Mouse (Mus musculus) MEL (cell line): ENCODE results near the gene Gm1123. TPM values are rescaled to one million over a fixed set of nuclear protein-coding genes. Genes with fewer than 3 reads are reported as not detected.

Experiments
- DNase-seq: peaks from one replicate; pipeline ENCODE4 v3.0.0; 2011; ENCODE audit warnings: low read depth, low spot score
- H3K27ac ChIP-seq: 2 replicates; pipeline ENCODE4 v1.5.1; 2012; ENCODE audit warnings: low read depth, mild to moderate bottlenecking, control low read depth, low read length, moderate library complexity; ENCODE audit not compliant: control insufficient read depth
- H3K27me3 ChIP-seq, 2 experiments: fragments of 150-350 bp in 1 of 2; sonication (generic) in 1 of 2; 2 replicates each; pipeline ENCODE4 v1.6.1; 2012; ENCODE audit warnings: low read length in 2 of 2, mild to moderate bottlenecking in 2 of 2, improper control_type of control experiment in 1 of 2, moderate library complexity in 1 of 2; ENCODE audit not compliant: insufficient read depth in 2 of 2, control insufficient read depth in 1 of 2
- H3K36me3 ChIP-seq, 2 experiments: 2 replicates each; pipeline ENCODE4 v1.6.1; 2012 to 2014; ENCODE audit warnings: low read length in 2 of 2, improper control_type of control experiment in 1 of 2, inconsistent platforms in 1 of 2, mild to moderate bottlenecking in 1 of 2; ENCODE audit not compliant: insufficient read depth in 2 of 2, control insufficient read depth in 1 of 2
- H3K4me1 ChIP-seq, 2 experiments: fragments of 150-350 bp in 1 of 2; sonication (generic) in 1 of 2; 2 replicates each; pipeline ENCODE4 v1.6.1; 2012; ENCODE audit warnings: low read length in 2 of 2, improper control_type of control experiment in 1 of 2, mild to moderate bottlenecking in 1 of 2; ENCODE audit not compliant: insufficient read depth in 2 of 2, control insufficient read depth in 1 of 2
- H3K4me3 ChIP-seq, 2 experiments: fragments of 150-350 bp in 1 of 2; sonication (generic) in 1 of 2; 2 replicates each; pipeline ENCODE4 v1.5.1; 2012; ENCODE audit warnings: low read depth in 2 of 2, low read length in 2 of 2, mild to moderate bottlenecking in 2 of 2, moderate library complexity in 2 of 2, control low read depth in 1 of 2, improper control_type of control experiment in 1 of 2; ENCODE audit not compliant: control insufficient read depth in 1 of 2, insufficient read depth in 1 of 2
- H3K79me2 ChIP-seq: 2 replicates; pipeline ENCODE4 v1.6.1; 2012; ENCODE audit warnings: mild to moderate bottlenecking, low read length, moderate library complexity; ENCODE audit not compliant: control insufficient read depth, poor library complexity, insufficient read depth
- H3K9ac ChIP-seq: 2 replicates; pipeline ENCODE4 v1.6.1; 2012; ENCODE audit warnings: low read depth, mild to moderate bottlenecking, control low read depth, low read length, moderate library complexity; ENCODE audit not compliant: control insufficient read depth, poor library complexity, severe bottlenecking
- H3K9me3 ChIP-seq: fragments of 150-350 bp; sonication (generic); replicated peaks from 2 replicates; pipeline ENCODE4 v1.6.1; 2012; ENCODE audit warnings: mild to moderate bottlenecking, low read length, improper control_type of control experiment, moderate library complexity; ENCODE audit not compliant: insufficient read depth
- BHLHE40 ChIP-seq: IDR thresholded peaks from 2 replicates; pipeline ENCODE4 v1.6.1; 2012; ENCODE audit warnings: low read depth, mild to moderate bottlenecking, inconsistent platforms, low read length, improper control_type of control experiment, borderline replicate concordance
- CTCF ChIP-seq, 3 experiments: IDR thresholded peaks in 2 of 3; conservative IDR thresholded peaks in 1 of 3; 2 replicates each; pipeline ENCODE4 v1.5.1; 2011 to 2012; ENCODE audit warnings: low read length in 3 of 3, low read depth in 2 of 3, mild to moderate bottlenecking in 2 of 3, improper control_type of control experiment in 1 of 3, inconsistent platforms in 1 of 3, mixed read lengths in 1 of 3, moderate library complexity in 1 of 3; ENCODE audit not compliant: control insufficient read depth in 1 of 3, insufficient read depth in 1 of 3, poor library complexity in 1 of 3, severe bottlenecking in 1 of 3
- E2F4 ChIP-seq: IDR thresholded peaks from 2 replicates; pipeline ENCODE4 v1.6.1; 2011; ENCODE audit warnings: low read depth, low read length, improper control_type of control experiment, borderline replicate concordance
- ELF1 ChIP-seq: IDR thresholded peaks from 2 replicates; pipeline ENCODE4 v1.6.1; 2014; ENCODE audit warnings: low read depth, mild to moderate bottlenecking, inconsistent platforms, low read length, improper control_type of control experiment, moderate library complexity
- EP300 ChIP-seq, 2 experiments: IDR thresholded peaks; 2 replicates each; pipeline ENCODE4 v1.6.1; 2011; ENCODE audit warnings: improper control_type of control experiment in 2 of 2, low read length in 2 of 2, low read depth in 1 of 2, mild to moderate bottlenecking in 1 of 2
- ETS1 ChIP-seq: IDR thresholded peaks from 2 replicates; pipeline ENCODE4 v1.6.1; 2012; ENCODE audit warnings: low read depth, mild to moderate bottlenecking, inconsistent platforms, low read length, improper control_type of control experiment, moderate library complexity
- GABPA ChIP-seq: IDR thresholded peaks from 2 replicates; pipeline ENCODE4 v1.6.1; 2012; ENCODE audit warnings: low read depth, mild to moderate bottlenecking, inconsistent platforms, low read length, improper control_type of control experiment, moderate library complexity
- HCFC1 ChIP-seq: IDR thresholded peaks from 2 replicates; pipeline ENCODE4 v1.6.1; 2012; ENCODE audit warnings: low read depth, mild to moderate bottlenecking, inconsistent platforms, low read length, improper control_type of control experiment, moderate library complexity
- JUND ChIP-seq: IDR thresholded peaks from 2 replicates; pipeline ENCODE4 v1.6.1; 2011; ENCODE audit warnings: low read depth, mild to moderate bottlenecking, improper control_type of control experiment, low read length
- MAZ ChIP-seq: IDR thresholded peaks from 2 replicates; pipeline ENCODE4 v1.6.1; 2012; ENCODE audit warnings: low read depth, mild to moderate bottlenecking, inconsistent platforms, low read length, improper control_type of control experiment
- MEF2A ChIP-seq: IDR thresholded peaks from 2 replicates; pipeline ENCODE4 v1.6.1; 2014; ENCODE audit warnings: low read depth, mild to moderate bottlenecking, inconsistent platforms, low read length, improper control_type of control experiment; ENCODE audit not compliant: poor library complexity, insufficient replicate concordance, severe bottlenecking; ENCODE audit errors: extremely low read depth
- MXI1 ChIP-seq: IDR thresholded peaks from 2 replicates; pipeline ENCODE4 v1.6.1; 2011; ENCODE audit warnings: mild to moderate bottlenecking, low read depth, low read length, improper control_type of control experiment
- MYC ChIP-seq: IDR thresholded peaks from 2 replicates; pipeline ENCODE4 v1.6.1; 2011; ENCODE audit warnings: low read depth, mild to moderate bottlenecking, low read length, improper control_type of control experiment, moderate library complexity
- POLR2A ChIP-seq, 2 experiments: IDR thresholded peaks; 2 replicates each; pipeline ENCODE4 v1.6.1; 2011 to 2012; ENCODE audit warnings: low read length in 2 of 2, mild to moderate bottlenecking in 2 of 2, control low read depth in 1 of 2, improper control_type of control experiment in 1 of 2, low read depth in 1 of 2, moderate library complexity in 1 of 2; ENCODE audit not compliant: control insufficient read depth in 1 of 2, insufficient read depth in 1 of 2, poor library complexity in 1 of 2
- POLR2AphosphoS2 ChIP-seq: IDR thresholded peaks from 2 replicates; pipeline ENCODE4 v1.6.1; 2011; ENCODE audit warnings: low read length, improper control_type of control experiment
- POLR2AphosphoS5 ChIP-seq: IDR thresholded peaks from 2 replicates; pipeline ENCODE4 v1.6.1; 2012; ENCODE audit warnings: low read depth, borderline replicate concordance, mild to moderate bottlenecking, inconsistent platforms, low read length, moderate library complexity, mixed read lengths
- RCOR1 ChIP-seq: IDR thresholded peaks from 2 replicates; pipeline ENCODE4 v1.6.1; 2012; ENCODE audit warnings: low read depth, mild to moderate bottlenecking, inconsistent platforms, low read length, improper control_type of control experiment
- SIN3A ChIP-seq: IDR thresholded peaks from 2 replicates; pipeline ENCODE4 v1.6.1; 2012; ENCODE audit warnings: low read length, improper control_type of control experiment, inconsistent platforms
- SMC3 ChIP-seq: IDR thresholded peaks from 2 replicates; pipeline ENCODE4 v1.6.1; 2011; ENCODE audit warnings: low read depth, low read length, improper control_type of control experiment
- TBP ChIP-seq: IDR thresholded peaks from 2 replicates; pipeline ENCODE4 v1.8.0; 2011; ENCODE audit warnings: low read depth, low read length, improper control_type of control experiment
- TCF12 ChIP-seq: IDR thresholded peaks from 2 replicates; pipeline ENCODE4 v1.6.1; 2014; ENCODE audit warnings: low read depth, mild to moderate bottlenecking, inconsistent platforms, low read length, improper control_type of control experiment, moderate library complexity
- UBTF ChIP-seq: IDR thresholded peaks from 2 replicates; pipeline ENCODE4 v1.6.1; 2012; ENCODE audit warnings: low read depth, mild to moderate bottlenecking, inconsistent platforms, low read length, improper control_type of control experiment, moderate library complexity, borderline replicate concordance; ENCODE audit not compliant: insufficient read depth
- USF2 ChIP-seq, 2 experiments: IDR thresholded peaks; 2 replicates each; pipeline ENCODE4 v1.6.1; 2011 to 2012; ENCODE audit warnings: improper control_type of control experiment in 2 of 2, low read length in 2 of 2, borderline replicate concordance in 1 of 2, inconsistent platforms in 1 of 2, low read depth in 1 of 2, mild to moderate bottlenecking in 1 of 2; ENCODE audit not compliant: insufficient read depth in 1 of 2
- ZC3H11A ChIP-seq: IDR thresholded peaks from 2 replicates; pipeline ENCODE4 v1.6.1; 2012; ENCODE audit warnings: low read depth, mild to moderate bottlenecking, inconsistent platforms, low read length, improper control_type of control experiment
- ZNF384 ChIP-seq: IDR thresholded peaks from 2 replicates; pipeline ENCODE4 v1.6.1; 2012; ENCODE audit warnings: low read depth, mild to moderate bottlenecking, inconsistent platforms, low read length, improper control_type of control experiment
- polyA plus RNA-seq, 2 experiments: library from polyadenylated mRNA; stranded (reverse) in 1 of 2; unstranded in 1 of 2; fragments of >175 nt in 1 of 2; fragments of >200 nt in 1 of 2; gene quantifications; 2 replicates each; pipeline versions ENCODE4 v1.2.1 to v1.2.4; 2012; ENCODE audit warnings: low replicate concordance in 2 of 2, low read depth in 1 of 2; ENCODE audit not compliant: insufficient read length in 2 of 2, insufficient read depth in 1 of 2, missing spikeins in 1 of 2
- total RNA-seq: library from RNA; depleted of rRNA; stranded (reverse); fragments of 300-350 nt; gene quantifications from 2 replicates; pipeline ENCODE4 v1.2.3, GENCODE M21; 2012

Gene Gm1123
- total and polyA plus RNA-seq, 3 experiments = not detected

DNA sequence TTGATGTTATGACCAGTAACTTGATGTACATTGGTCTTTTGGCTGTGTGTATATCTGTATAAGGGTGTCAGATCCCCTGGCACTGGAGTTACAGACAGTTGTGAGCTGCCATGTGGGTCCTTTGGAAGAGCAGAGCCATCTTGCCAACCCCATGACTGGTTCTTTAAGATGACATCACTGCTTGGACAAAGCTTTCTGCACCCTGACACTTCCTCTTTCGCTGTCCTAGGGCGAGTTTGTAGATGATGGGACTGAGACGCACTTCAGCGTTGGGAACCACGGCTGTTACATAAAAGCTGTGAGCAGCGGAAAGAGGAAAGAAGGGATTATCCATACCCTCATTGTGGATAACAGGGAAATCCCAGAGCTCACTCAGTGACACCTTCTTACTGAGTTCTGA, 34.2 kb downstream of the Gm1123 start:
- TF ChIP-seq ETS1 = no peak
- no peak for TF ChIP-seq ELF1
- TF ChIP-seq USF2 (IDR thresholded peaks at IDR 0.05; ENCODE audit: borderline replicate concordance in 1 of 2, insufficient read depth in 1 of 2, low read depth in 1 of 2, low read length in 2 of 2) = no peak
- no peak for TF ChIP-seq HCFC1
- TF ChIP-seq BHLHE40 = no peak
- TF ChIP-seq ZC3H11A = no peak
- TF ChIP-seq JUND = no peak
- no peak for TF ChIP-seq ZNF384
- TF ChIP-seq RCOR1 = no peak
- TF ChIP-seq SMC3 = no peak
- no peak for TF ChIP-seq POLR2AphosphoS5
- no peak for TF ChIP-seq UBTF
- no peak for TF ChIP-seq MEF2A
- no peak for TF ChIP-seq MXI1
- no peak for TF ChIP-seq POLR2A (IDR thresholded peaks at IDR 0.05; ENCODE audit: control insufficient read depth in 1 of 2, insufficient read depth in 1 of 2, low read depth in 1 of 2, low read length in 2 of 2, poor library complexity in 1 of 2)
- no peak for TF ChIP-seq MYC
- TF ChIP-seq SIN3A = no peak
- TF ChIP-seq, all 39 proteins: peak for 0
- H3K4me1 ChIP-seq = peaks cover 0 to 8% of the 10 kb centered on the region in 2 experiments; a peak in 2 of 4 replicates
- H3K27ac ChIP-seq = no peak overlapping the region
- no peak overlapping the region for H3K4me3 ChIP-seq
- H3K9me3 ChIP-seq = no peaks in the 10 kb centered on the region
- no peak overlapping the region for H3K9ac ChIP-seq
- DNase-seq = no peak
- H3K79me2 ChIP-seq = no peaks in the 10 kb centered on the region
- H3K36me3 ChIP-seq = peaks cover 1 to 6% of the 10 kb centered on the region in 2 experiments
- H3K27me3 ChIP-seq = no peaks in the 10 kb centered on the region

DNA sequence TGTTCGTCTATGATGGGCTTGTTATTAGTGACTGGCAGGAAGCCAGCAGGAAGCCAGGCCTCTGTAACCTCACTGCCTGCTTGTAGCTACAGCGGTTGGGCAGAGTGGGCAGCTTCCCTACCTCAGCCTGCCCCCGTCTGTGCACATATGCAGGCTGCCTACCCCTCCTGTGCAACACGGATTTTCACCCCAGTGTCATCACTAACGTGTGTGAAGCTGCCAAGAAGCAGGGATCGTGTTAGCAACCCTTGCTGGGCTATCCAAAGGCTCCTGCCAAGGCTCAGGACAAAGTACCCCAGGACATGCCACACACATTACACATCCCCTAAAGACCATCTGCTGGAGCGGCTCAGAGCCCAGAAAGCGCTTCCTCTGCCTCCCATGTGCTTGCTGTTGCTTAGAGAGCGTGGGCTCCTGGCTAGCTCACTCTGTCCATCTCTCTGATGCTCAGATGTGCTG, 35.6 kb downstream of the Gm1123 start:
- Histone ChIP-seq H3K36me3 (peaks cover 1 to 6% of the 10 kb centered on the region in 2 experiments), H3K79me2 (no peaks in the 10 kb centered on the region), H3K9ac (no peak overlapping the region), H3K27me3 (no peaks in the 10 kb centered on the region), H3K27ac (no peak overlapping the region), H3K4me3 (no peak overlapping the region), H3K9me3 (no peaks in the 10 kb centered on the region), H3K4me1 (peaks cover 0 to 8% of the 10 kb centered on the region in 2 experiments; a peak in 2 of 4 replicates)
- TF ChIP-seq TBP = 0 out of 2 replicates have a peak, but pooled peaks have one; percentile 41
- no peak; the same call in 1 of the 2 replicates for TF ChIP-seq ETS1
- TF ChIP-seq POLR2AphosphoS2 = no peak
- no peak for TF ChIP-seq RCOR1
- TF ChIP-seq TCF12 = no peak
- no peak for TF ChIP-seq BHLHE40
- no peak for TF ChIP-seq MAZ
- TF ChIP-seq MEF2A = no peak
- TF ChIP-seq HCFC1 = no peak
- TF ChIP-seq GABPA = no peak
- no peak for TF ChIP-seq E2F4
- no peak for TF ChIP-seq CTCF (IDR thresholded peaks at IDR 0.05 in 2 of 3, conservative IDR thresholded peaks at IDR 0.05 in 1 of 3; ENCODE audit: control insufficient read depth in 1 of 3, insufficient read depth in 1 of 3, low read depth in 2 of 3, low read length in 3 of 3, poor library complexity in 1 of 3, severe bottlenecking in 1 of 3)
- peak in 1 of 2 experiments; percentile 47; a peak in 2 of 4 replicates for TF ChIP-seq EP300 (IDR thresholded peaks at IDR 0.05; ENCODE audit: low read depth in 1 of 2, low read length in 2 of 2)
- peak; percentile 77 for DNase-seq
